Mouse (Mus musculus) E14TG2a.4 (cell line): ENCODE measurements at regions not wholly inside any gene's neighbourhood (a gene's known extent, or its start where the extent isn't known, plus 50 kb on each side); places are given as distances from the start of the nearest gene placed in this dataset.

ENCODE experiments used
- H3K27me3 ChIP-seq: 2 replicates; pipeline ENCODE4 v1.6.1; 2014; ENCODE audit warnings: low read length, control low read depth; ENCODE audit not compliant: insufficient read depth
- H3K36me3 ChIP-seq: 2 replicates; pipeline ENCODE4 v1.6.1; 2014; ENCODE audit warnings: low read length, control low read depth; ENCODE audit not compliant: insufficient read depth
- H3K4me1 ChIP-seq: replicated peaks from 2 replicates; pipeline ENCODE4 v1.6.1; 2014; ENCODE audit warnings: low read depth, low read length, control low read depth
- H3K4me3 ChIP-seq: replicated peaks from 2 replicates; pipeline ENCODE4 v1.5.1; 2014; ENCODE audit warnings: mild to moderate bottlenecking, low read length
- H3K9me3 ChIP-seq: 2 replicates; pipeline ENCODE4 v1.6.1; 2014; ENCODE audit warnings: low read length, control low read depth
- CTCF ChIP-seq: conservative IDR thresholded peaks from 2 replicates; pipeline ENCODE4 v1.5.1; 2014; ENCODE audit warnings: low read length
- NANOG ChIP-seq: IDR thresholded peaks from 2 replicates; pipeline ENCODE4 v1.6.1; 2014; ENCODE audit warnings: borderline replicate concordance, low read length, mixed read lengths
- POU5F1 ChIP-seq: IDR thresholded peaks from 2 replicates; pipeline ENCODE4 v1.6.1; 2014; ENCODE audit warnings: low read length, borderline replicate concordance

DNA sequence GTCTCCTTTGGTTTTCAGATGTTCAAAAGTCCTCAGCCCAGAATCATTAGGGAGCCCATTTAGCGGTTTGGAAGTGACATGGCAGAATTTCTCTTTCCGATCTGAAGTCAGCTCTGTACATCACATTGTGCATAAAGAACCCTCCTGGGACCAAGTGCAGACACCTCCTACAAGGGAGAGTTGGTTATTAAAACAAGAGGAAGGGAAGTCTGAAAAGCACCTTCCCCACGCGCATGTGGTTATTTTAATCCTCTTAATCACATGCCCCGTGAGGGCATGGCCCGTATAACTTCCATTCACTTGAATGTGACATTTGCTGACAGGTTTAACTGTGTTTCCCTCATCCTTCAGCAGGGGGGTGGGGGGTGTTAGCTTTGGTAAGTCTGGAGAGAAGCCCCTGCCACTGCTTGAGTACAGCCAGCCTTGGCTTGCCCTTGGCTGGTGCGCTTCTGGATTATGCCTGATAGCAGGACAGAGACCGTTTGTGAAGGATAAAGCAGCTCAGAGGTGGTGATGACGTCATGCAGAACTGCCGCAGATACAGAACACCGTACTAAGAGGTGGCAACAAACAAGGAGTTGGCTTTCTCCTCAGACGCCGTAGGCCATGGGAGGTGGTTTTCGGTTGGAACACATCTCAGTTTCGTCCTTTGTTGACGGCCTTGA lies 51.5 kb upstream of the Pcdh8 start:
- Histone ChIP-seq H3K4me3 (no peak overlapping the region), H3K27me3 (no peaks in the 10 kb centered on the region), H3K4me1 (no peaks in the 10 kb centered on the region), H3K9me3 (no peaks in the 10 kb centered on the region), H3K36me3 (no peaks in the 10 kb centered on the region)
- no peak for TF ChIP-seq NANOG
- TF ChIP-seq POU5F1 = no peak
- no peak for TF ChIP-seq CTCF

DNA sequence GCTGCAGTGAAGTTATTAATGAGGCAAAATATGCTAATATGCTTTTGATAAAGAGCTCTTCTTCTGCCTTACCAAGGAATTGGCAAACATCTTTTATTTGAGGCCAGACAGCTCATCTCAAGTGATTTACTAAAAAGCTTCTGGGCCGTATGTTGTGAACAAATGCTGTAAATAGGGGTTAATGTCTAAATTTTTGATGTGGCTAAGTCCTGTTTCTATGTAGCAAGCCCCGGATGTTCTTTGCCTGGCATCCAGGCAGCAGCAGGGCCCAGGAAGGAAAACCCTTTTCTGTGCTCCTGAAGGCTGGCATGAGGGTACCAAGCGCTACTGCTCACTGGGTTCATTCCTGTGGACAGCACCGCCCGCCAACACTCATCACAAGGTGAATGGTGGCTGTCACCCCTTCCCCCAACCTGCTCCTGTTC lies 50.9 kb upstream of the Pcdh8 start:
- TF ChIP-seq NANOG = no peak
- no peak for TF ChIP-seq CTCF
- no peak for TF ChIP-seq POU5F1

DNA sequence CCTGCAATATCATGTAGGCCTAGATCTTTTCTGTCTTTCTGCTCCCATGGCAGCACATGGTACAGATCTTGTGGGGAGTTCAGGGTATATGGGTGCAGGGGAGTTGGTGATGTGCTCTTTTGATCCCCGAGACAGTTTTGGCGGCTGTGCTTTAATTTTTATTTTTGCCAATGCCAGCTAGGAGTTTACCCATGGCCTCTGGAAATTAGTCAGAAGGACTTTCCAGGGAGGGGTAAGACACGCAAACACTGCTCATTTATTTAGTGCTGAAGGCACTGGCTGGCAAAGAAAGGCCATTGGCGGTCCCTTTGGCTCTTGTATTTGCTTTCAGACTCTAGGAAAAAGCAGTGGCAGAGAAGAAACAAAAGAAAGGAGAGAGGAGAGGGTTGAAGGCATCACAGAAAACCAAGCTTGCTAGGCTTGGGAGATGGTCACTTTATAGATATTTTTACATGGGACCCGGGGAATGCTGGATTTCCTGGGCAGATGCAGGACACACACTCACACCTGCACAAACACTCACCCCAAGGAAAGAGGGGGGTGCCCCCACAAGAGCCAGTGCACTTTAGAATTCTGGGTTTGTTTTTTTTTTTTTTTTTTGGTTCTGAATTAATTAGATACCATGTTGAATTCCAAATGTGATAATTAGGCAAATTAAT lies 50.4 kb upstream of the Pcdh8 start:
- no peaks in the 10 kb centered on the region for H3K4me1 ChIP-seq

More for the DNA sequence above, 50.9 kb upstream of the Pcdh8 start:
- no peaks in the 10 kb centered on the region for H3K4me1 ChIP-seq
- H3K27me3 ChIP-seq = no peaks in the 10 kb centered on the region
- no peak overlapping the region for H3K4me3 ChIP-seq
- H3K36me3 ChIP-seq = no peaks in the 10 kb centered on the region
- H3K9me3 ChIP-seq = no peaks in the 10 kb centered on the region

More for the DNA sequence above, 50.4 kb upstream of the Pcdh8 start:
- Histone ChIP-seq H3K27me3 (no peaks in the 10 kb centered on the region), H3K9me3 (no peaks in the 10 kb centered on the region), H3K36me3 (no peaks in the 10 kb centered on the region), H3K4me3 (no peak overlapping the region)
- no peak for TF ChIP-seq POU5F1
- TF ChIP-seq NANOG = no peak
- no peak for TF ChIP-seq CTCF
